Mouse (Mus musculus) stomach, adult 2 months (tissue): Measurements from ENCODE around the gene Fbxw15. TPM values are rescaled to one million over a fixed set of nuclear protein-coding genes. Genes with fewer than 3 reads are reported as not detected.

ENCODE experiments used
- polyA plus RNA-seq: library from polyadenylated mRNA; depleted of rRNA; stranded (reverse); fragments of >200 nt; gene quantifications from 2 replicates; pipeline ENCODE4 v1.2.3, GENCODE M21; 2012; rRNA removed

Fbxw15 gene
- not detected in 2 replicates for polyA plus RNA-seq

GRCm38 (mm10) chr9:109568162-109568561 is at the start of gene Fbxw15:
TSS of gene Fbxw15 (minus strand) at chr9:109568262.

Other genes starting within 250 kb of the Fbxw15 start
- not detected in 2 replicates for gene Fbxw28, start 228.6 kb downstream of the Fbxw15 start, polyA plus RNA-seq
- gene Fbxw22, start 164.0 kb downstream of the Fbxw15 start, polyA plus RNA-seq, result not detected in 2 replicates
- not detected in 2 replicates for gene Fbxw16, start 119.1 kb downstream of the Fbxw15 start, polyA plus RNA-seq
- gene Fbxw19, start 72.4 kb downstream of the Fbxw15 start, polyA plus RNA-seq, result not detected in 2 replicates
- not detected in 2 replicates for gene Fbxw24, start 57.8 kb upstream of the Fbxw15 start, polyA plus RNA-seq
- not detected in 2 replicates for gene Fbxw25, start 96.4 kb upstream of the Fbxw15 start, polyA plus RNA-seq
- gene Fbxw18, start 134.4 kb upstream of the Fbxw15 start, polyA plus RNA-seq, result not detected in 2 replicates
- gene Fbxw26, start 177.8 kb upstream of the Fbxw15 start, polyA plus RNA-seq, result not detected in 2 replicates
- gene Fbxw27, start 222.4 kb upstream of the Fbxw15 start, polyA plus RNA-seq, result not detected in 2 replicates
- gene Spink8, start 244.0 kb upstream of the Fbxw15 start, polyA plus RNA-seq, result 1.4 TPM in 1 of 2 replicates, not detected in the other